24 mouse cellular contexts compared by ENCODE assay signal in the genomic region with DNA sequence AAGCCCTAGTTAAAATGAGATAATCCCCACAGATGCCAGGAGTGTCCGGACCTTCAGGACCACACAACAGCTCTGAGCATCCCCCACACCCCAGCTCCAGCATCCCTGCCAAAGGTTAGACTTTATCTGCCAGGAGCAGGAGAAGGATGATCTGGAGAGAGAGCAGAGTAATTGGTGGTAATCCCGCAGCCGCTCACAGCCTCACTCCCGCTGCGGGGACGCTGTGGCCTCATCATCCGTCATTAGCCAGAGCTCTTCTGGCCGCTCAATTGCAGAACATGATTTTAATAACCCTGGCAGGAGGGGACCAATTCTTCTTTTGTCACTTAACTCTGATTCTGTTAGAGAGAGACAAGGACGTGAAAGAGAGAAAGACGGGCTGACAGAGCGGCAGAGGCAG. TPM values are rescaled to one million over a fixed set of nuclear protein-coding genes. Genes with fewer than 3 reads are reported as not detected.
DNase-seq lines count a peak whose midpoint lies in the region; ATAC-seq lines count a peak whose summit lies in the region.
"Had no signal": no experiment of that assay in that cellular context is flagged by ENCODE, and none has a peak within 500 bp of the region (broad histone marks: within the 10 kb centered on the region; RNA-seq: fewer than 3 reads in every experiment).

No protein-coding gene starts in this region.

- no peaks in the 10 kb centered on the region for H3K36me3 ChIP-seq in forebrain, embryonic 11.5 days (ENCODE audit: control insufficient read depth, insufficient read depth, low read length)
- no peaks in the 10 kb centered on the region for H3K36me3 ChIP-seq in forebrain, embryonic 10.5 days (replicated peaks)
- no peaks in the 10 kb centered on the region for H3K36me3 ChIP-seq in hindbrain, embryonic 13.5 days
- H3K36me3 ChIP-seq in hindbrain, embryonic 11.5 days (ENCODE audit: control insufficient read depth, insufficient read depth, low read length), result no peaks in the 10 kb centered on the region
- no peaks in the 10 kb centered on the region for H3K36me3 ChIP-seq in neural tube, embryonic 11.5 days (ENCODE audit: control insufficient read depth, insufficient read depth, low read length)
- H3K36me3 ChIP-seq in neural tube, embryonic 15.5 days, result no peaks in the 10 kb centered on the region
- H3K36me3 ChIP-seq: embryonic facial prominence, embryonic 13.5 days; G1E; heart, embryonic 15.5 days had no signal

- 50% methylated on average over 11 of the region's 11 CpGs for WGBS in forebrain, embryonic 11.5 days
- WGBS in forebrain, embryonic 10.5 days, result 65% methylated on average over 11 of the region's 11 CpGs
- WGBS in hindbrain, embryonic 13.5 days, result 47% methylated on average over 11 of the region's 11 CpGs
- WGBS in hindbrain, embryonic 11.5 days, result 56% methylated on average over 11 of the region's 11 CpGs
- WGBS in neural tube, embryonic 11.5 days, result 55% methylated on average over 11 of the region's 11 CpGs
- WGBS in neural tube, embryonic 15.5 days, result 33% methylated on average over 11 of the region's 11 CpGs

- no peak for ATAC-seq in forebrain, embryonic 11.5 days (replicated peaks; ENCODE audit: low FRiP score)
- ATAC-seq in hindbrain, embryonic 13.5 days (ENCODE audit: low FRiP score), result no peak
- no peak for ATAC-seq in hindbrain, embryonic 11.5 days (ENCODE audit: low FRiP score)
- no peak for ATAC-seq in neural tube, embryonic 11.5 days (ENCODE audit: insufficient read depth, low FRiP score, low TSS enrichment)
- no peak for ATAC-seq in neural tube, embryonic 15.5 days (ENCODE audit: low FRiP score)
- ATAC-seq: CD4-positive, CD25-positive, alpha-beta regulatory T cell, adult 4 months; inflammation-experienced regulatory T-cells, adult 6 months; intestine, postnatal 0 days had no signal

- H3K4me3 ChIP-seq in forebrain, embryonic 11.5 days (ENCODE audit: low read depth, low read length), result no peak overlapping the region
- no peak overlapping the region for H3K4me3 ChIP-seq in forebrain, embryonic 10.5 days
- no peak overlapping the region for H3K4me3 ChIP-seq in hindbrain, embryonic 13.5 days
- H3K4me3 ChIP-seq in hindbrain, embryonic 11.5 days (ENCODE audit: low read depth, low read length), result no peak overlapping the region
- H3K4me3 ChIP-seq in neural tube, embryonic 11.5 days (ENCODE audit: low read depth, low read length), result no peak overlapping the region
- no peak overlapping the region for H3K4me3 ChIP-seq in neural tube, embryonic 15.5 days (replicated peaks)
- H3K4me3 ChIP-seq: embryonic facial prominence, embryonic 13.5 days; heart, adult 2 months; heart, embryonic 15.5 days had no signal

- no peaks in the 10 kb centered on the region for H3K27me3 ChIP-seq in forebrain, embryonic 11.5 days (ENCODE audit: control insufficient read depth, insufficient read depth, low read length)
- H3K27me3 ChIP-seq in forebrain, embryonic 10.5 days (ENCODE audit: poor library complexity, severe bottlenecking), result peaks cover 20% of the 10 kb centered on the region; the same call in 1 of the 2 replicates
- peaks cover 18% of the 10 kb centered on the region for H3K27me3 ChIP-seq in hindbrain, embryonic 13.5 days
- H3K27me3 ChIP-seq in hindbrain, embryonic 11.5 days (ENCODE audit: control insufficient read depth, insufficient read depth, low read length), result no peaks in the 10 kb centered on the region; the same call in 1 of the 2 replicates
- H3K27me3 ChIP-seq in neural tube, embryonic 11.5 days (ENCODE audit: control insufficient read depth, insufficient read depth, low read length), result no peaks in the 10 kb centered on the region
- H3K27me3 ChIP-seq in neural tube, embryonic 15.5 days (replicated peaks), result peaks cover 15% of the 10 kb centered on the region; the same call in 1 of the 2 replicates

- no peak for DNase-seq in forebrain, embryonic 11.5 days (ENCODE audit: low spot score)
- DNase-seq in forebrain, embryonic 10.5 days (ENCODE audit: extremely low spot score, low spot score), result no peak
- no peak for DNase-seq in hindbrain, embryonic 11.5 days (ENCODE audit: low spot score)
- peak; percentile 35 for DNase-seq in neural tube, embryonic 11.5 days (ENCODE audit: low spot score)
- peak; percentile 13 for DNase-seq in retina, postnatal 7 days (ENCODE audit: low read depth, low spot score)
- DNase-seq in heart, postnatal 4 days, result no peak
- DNase-seq: adrenal gland, postnatal 14 days; B cell, adult 2 months; cerebellum, adult 18-20 months; cerebellum, adult 9-11 months; cerebellum, postnatal 36 days; gastrocnemius, postnatal 14 days; heart, adult 2 months; heart, postnatal 14 days had no signal

- no peaks in the 10 kb centered on the region for H3K9me3 ChIP-seq in forebrain, embryonic 11.5 days (ENCODE audit: control insufficient read depth, low read length)
- H3K9me3 ChIP-seq in forebrain, embryonic 10.5 days, result no peaks in the 10 kb centered on the region
- H3K9me3 ChIP-seq in hindbrain, embryonic 13.5 days, result no peaks in the 10 kb centered on the region
- no peaks in the 10 kb centered on the region for H3K9me3 ChIP-seq in hindbrain, embryonic 11.5 days (ENCODE audit: control insufficient read depth, low read length)
- no peaks in the 10 kb centered on the region for H3K9me3 ChIP-seq in neural tube, embryonic 11.5 days (ENCODE audit: control insufficient read depth, low read length)
- H3K9me3 ChIP-seq in neural tube, embryonic 15.5 days (replicated peaks), result no peaks in the 10 kb centered on the region
- H3K9me3 ChIP-seq: embryonic facial prominence, embryonic 13.5 days; heart, embryonic 15.5 days had no signal

- 0 out of 2 replicates have a peak, but pooled peaks cover 3% of the 10 kb centered on the region for H3K4me1 ChIP-seq in forebrain, embryonic 11.5 days (replicated peaks; ENCODE audit: control insufficient read depth, insufficient read depth, low read length)
- peaks cover 33% of the 10 kb centered on the region for H3K4me1 ChIP-seq in forebrain, embryonic 10.5 days
- H3K4me1 ChIP-seq in hindbrain, embryonic 13.5 days (replicated peaks), result peaks cover 30% of the 10 kb centered on the region
- no peaks in the 10 kb centered on the region; the same call in 1 of the 2 replicates for H3K4me1 ChIP-seq in hindbrain, embryonic 11.5 days (replicated peaks; ENCODE audit: control insufficient read depth, insufficient read depth, low read length)
- no peaks in the 10 kb centered on the region for H3K4me1 ChIP-seq in neural tube, embryonic 11.5 days (ENCODE audit: control insufficient read depth, insufficient read depth, low read length)
- H3K4me1 ChIP-seq in neural tube, embryonic 15.5 days, result peaks cover 13% of the 10 kb centered on the region
- H3K4me1 ChIP-seq: heart, embryonic 15.5 days had no signal

- no peak overlapping the region for H3K9ac ChIP-seq in forebrain, embryonic 11.5 days (ENCODE audit: low read length)
- peak overlapping the region; percentile 10; the same call in 1 of the 2 replicates for H3K9ac ChIP-seq in hindbrain, embryonic 13.5 days
- H3K9ac ChIP-seq in hindbrain, embryonic 11.5 days (ENCODE audit: low read depth, low read length), result no peak overlapping the region
- H3K9ac ChIP-seq in neural tube, embryonic 11.5 days (ENCODE audit: low read length), result no peak overlapping the region
- no peak overlapping the region for H3K9ac ChIP-seq in neural tube, embryonic 15.5 days (replicated peaks)
- H3K9ac ChIP-seq: embryonic facial prominence, embryonic 13.5 days; heart, embryonic 15.5 days; hindbrain, embryonic 14.5 days had no signal

- H3K27ac ChIP-seq in forebrain, embryonic 11.5 days (ENCODE audit: low read depth, low read length), result 0 out of 2 replicates have a peak overlapping the region, but pooled peaks have one; percentile 25
- H3K27ac ChIP-seq in forebrain, embryonic 10.5 days, result no peak overlapping the region
- H3K27ac ChIP-seq in hindbrain, embryonic 13.5 days, result peak overlapping the region; percentile 30; the same call in 1 of the 2 replicates
- no peak overlapping the region for H3K27ac ChIP-seq in hindbrain, embryonic 11.5 days (ENCODE audit: low read depth, low read length)
- H3K27ac ChIP-seq in neural tube, embryonic 11.5 days (ENCODE audit: low read depth, low read length), result no peak overlapping the region
- no peak overlapping the region for H3K27ac ChIP-seq in neural tube, embryonic 15.5 days (replicated peaks)
- H3K27ac ChIP-seq: embryonic facial prominence, embryonic 13.5 days; heart, adult 2 months; heart, embryonic 15.5 days; hindbrain, embryonic 14.5 days had no signal

- no peak overlapping the region for H3K4me2 ChIP-seq in forebrain, embryonic 11.5 days (ENCODE audit: low read depth, low read length, severe bottlenecking)
- H3K4me2 ChIP-seq in hindbrain, embryonic 13.5 days, result no peak overlapping the region
- no peak overlapping the region for H3K4me2 ChIP-seq in hindbrain, embryonic 11.5 days (replicated peaks; ENCODE audit: low read depth, low read length)
- no peak overlapping the region for H3K4me2 ChIP-seq in neural tube, embryonic 11.5 days (ENCODE audit: low read depth)
- H3K4me2 ChIP-seq in neural tube, embryonic 15.5 days, result no peak overlapping the region
- H3K4me2 ChIP-seq: embryonic facial prominence, embryonic 13.5 days; heart, embryonic 11.5 days; heart, embryonic 15.5 days; hindbrain, embryonic 14.5 days had no signal

RNA-seq across cellular contexts. Expression of gene Csf3r, which starts 35.3 kb away (rescaled TPM):
- 0.48 and 0.57 TPM in 2 replicates for polyA plus RNA-seq in forebrain, embryonic 11.5 days (2014; fragmentation: Nextera tagmentation; extraction: Ambion mirVana)
- polyA plus RNA-seq in forebrain, embryonic 10.5 days (2016; fragmentation: Nextera tagmentation; extraction: Ambion mirVana), result 0.32 and 0.65 TPM in 2 replicates
- polyA plus RNA-seq in hindbrain, embryonic 13.5 days (2015; fragmentation: Nextera tagmentation; extraction: Ambion mirVana), result 0.48 and 0.74 TPM in 2 replicates
- 0.63 TPM in 1 of 2 replicates, not detected in the other for polyA plus RNA-seq in hindbrain, embryonic 11.5 days (2014; fragmentation: Nextera tagmentation; extraction: Ambion mirVana)
- 0.94 and 0.95 TPM in 2 replicates for polyA plus RNA-seq in neural tube, embryonic 11.5 days (2014; fragmentation: Nextera tagmentation; extraction: Ambion mirVana)
- 0.42 and 1.0 TPM in 2 replicates for polyA plus RNA-seq in neural tube, embryonic 15.5 days (2015; fragmentation: Nextera tagmentation; extraction: Ambion mirVana)
- 1 to 10 TPM in 1 of 2 experiments, under 1 TPM in 1; 0.52 to 1.4 TPM for total RNA-seq in heart, postnatal 4 days (2021)
- polyA plus RNA-seq: CD4-positive, CD25-positive, alpha-beta regulatory T cell, adult 4 months had no signal

RNA-seq across cellular contexts. Expression of gene Mrps15, which starts 57.7 kb away (rescaled TPM):
- 126 TPM in 2 replicates for polyA plus RNA-seq in forebrain, embryonic 11.5 days (2014; fragmentation: Nextera tagmentation; extraction: Ambion mirVana)
- polyA plus RNA-seq in forebrain, embryonic 10.5 days (2016; fragmentation: Nextera tagmentation; extraction: Ambion mirVana), result 136 and 151 TPM in 2 replicates
- 131 and 136 TPM in 2 replicates for polyA plus RNA-seq in hindbrain, embryonic 13.5 days (2015; fragmentation: Nextera tagmentation; extraction: Ambion mirVana)
- polyA plus RNA-seq in hindbrain, embryonic 11.5 days (2014; fragmentation: Nextera tagmentation; extraction: Ambion mirVana), result 139 and 155 TPM in 2 replicates
- 125 and 134 TPM in 2 replicates for polyA plus RNA-seq in neural tube, embryonic 11.5 days (2014; fragmentation: Nextera tagmentation; extraction: Ambion mirVana)
- polyA plus RNA-seq in neural tube, embryonic 15.5 days (2015; fragmentation: Nextera tagmentation; extraction: Ambion mirVana), result 142 and 145 TPM in 2 replicates
- total RNA-seq in heart, postnatal 4 days (2021), result 10 to 100 TPM; 62.9 to 65.3 TPM

Comparison
In these comparisons a context has a peak if more than half of its experiments do, and no peak if none do; other contexts are left out.
1. H3K27ac ChIP-seq: peak in forebrain, embryonic 11.5 days (single experiment) and hindbrain, embryonic 13.5 days (single experiment); none in forebrain, embryonic 10.5 days (single experiment), hindbrain, embryonic 11.5 days (single experiment), neural tube, embryonic 11.5 days (single experiment) and neural tube, embryonic 15.5 days (single experiment).
2. DNase-seq: peak in neural tube, embryonic 11.5 days (single experiment) and retina, postnatal 7 days (single experiment); none in forebrain, embryonic 11.5 days (single experiment), forebrain, embryonic 10.5 days (single experiment), hindbrain, embryonic 11.5 days (single experiment) and heart, postnatal 4 days (single experiment).